Mouse (Mus musculus) lung, adult 2 months (tissue): ENCODE data around the gene Ramp1.

Experiments used
- CTCF ChIP-seq: fragments of 200-500 bp; IDR thresholded peaks from 2 replicates; pipeline ENCODE4 v1.5.1; 2011; ENCODE audit warnings: mild to moderate bottlenecking, low read length, control low read depth; ENCODE audit not compliant: insufficient read depth
- POLR2A ChIP-seq: fragments of 200-500 bp; IDR thresholded peaks from 2 replicates; pipeline ENCODE4 v1.6.1; 2011; ENCODE audit warnings: low read depth, mild to moderate bottlenecking, control low read depth, low read length, borderline replicate concordance; ENCODE audit errors: extremely low read depth

- TF ChIP-seq CTCF: no peak
- no peak for TF ChIP-seq POLR2A
Observed at GRCm38 (mm10) chr1:91181784-91182450, 2.3 kb downstream of the Ramp1 start.
